Mouse (Mus musculus) thymus, adult 2 months (tissue): Measurements from ENCODE around the gene Bach2. TPM values are rescaled to one million over a fixed set of nuclear protein-coding genes. Genes with fewer than 3 reads are reported as not detected.

ENCODE experiments used
- DNase-seq: peaks from one replicate; pipeline ENCODE4 v3.0.0; 2021
- H3K27ac ChIP-seq: fragments of 200-500 bp; 2 replicates; pipeline ENCODE4 v1.5.1; 2012; ENCODE audit warnings: low read length, control low read depth; ENCODE audit not compliant: control insufficient read depth, insufficient read depth
- H3K27me3 ChIP-seq: fragments of 200-500 bp; 2 replicates; pipeline ENCODE4 v1.6.1; 2012; ENCODE audit warnings: mild to moderate bottlenecking, low read length, moderate library complexity, mixed read lengths; ENCODE audit not compliant: control insufficient read depth, insufficient read depth
- H3K36me3 ChIP-seq: fragments of 200-500 bp; 2 replicates; pipeline ENCODE4 v1.6.1; 2012; ENCODE audit warnings: mild to moderate bottlenecking, low read length, moderate library complexity; ENCODE audit not compliant: control insufficient read depth, insufficient read depth
- H3K4me1 ChIP-seq: fragments of 200-500 bp; replicated peaks from 2 replicates; pipeline ENCODE4 v1.6.1; 2012; ENCODE audit warnings: low read length; ENCODE audit not compliant: control insufficient read depth, insufficient read depth
- H3K4me3 ChIP-seq: fragments of 200-500 bp; 2 replicates; pipeline ENCODE4 v1.5.1; 2012; ENCODE audit warnings: mild to moderate bottlenecking, low read length, control low read depth, moderate library complexity; ENCODE audit not compliant: control insufficient read depth, insufficient read depth
- CTCF ChIP-seq: fragments of 200-500 bp; IDR thresholded peaks from 2 replicates; pipeline ENCODE4 v1.5.1; 2012; ENCODE audit warnings: mild to moderate bottlenecking, control low read depth, low read length, moderate library complexity, borderline replicate concordance; ENCODE audit not compliant: control insufficient read depth, poor library complexity, insufficient read depth; ENCODE audit errors: extremely low read depth
- POLR2A ChIP-seq: fragments of 200-500 bp; IDR thresholded peaks from 2 replicates; pipeline ENCODE4 v1.6.1; 2012; ENCODE audit warnings: mild to moderate bottlenecking, low read length, control low read depth, moderate library complexity; ENCODE audit not compliant: control insufficient read depth, poor library complexity, insufficient read depth; ENCODE audit errors: extremely low read depth
- WGBS: fragments of 180-500 bp; shearing (Covaris S2); methylation state at CpG from one replicate; pipeline ENCODE4 v1.1.7; 2018; 5-methylcytosine and 5-hydroxymethylcytosine counted together
- polyA plus RNA-seq: library from polyadenylated mRNA; depleted of rRNA; stranded (reverse); fragments of >200 nt; gene quantifications from 2 replicates; pipeline ENCODE4 v1.2.3, GENCODE M21; 2012

Bach2 gene
- polyA plus RNA-seq, 1 experiment: 9.4 TPM

- Histone ChIP-seq H3K27me3 (no peaks in the 10 kb centered on the region), H3K27ac (peak overlapping the region; percentile 25; the same call in 1 of the 2 replicates)
Measured at GRCm38 (mm10) chr4:32374751-32375582, 136.4 kb downstream of the Bach2 start.

DNA sequence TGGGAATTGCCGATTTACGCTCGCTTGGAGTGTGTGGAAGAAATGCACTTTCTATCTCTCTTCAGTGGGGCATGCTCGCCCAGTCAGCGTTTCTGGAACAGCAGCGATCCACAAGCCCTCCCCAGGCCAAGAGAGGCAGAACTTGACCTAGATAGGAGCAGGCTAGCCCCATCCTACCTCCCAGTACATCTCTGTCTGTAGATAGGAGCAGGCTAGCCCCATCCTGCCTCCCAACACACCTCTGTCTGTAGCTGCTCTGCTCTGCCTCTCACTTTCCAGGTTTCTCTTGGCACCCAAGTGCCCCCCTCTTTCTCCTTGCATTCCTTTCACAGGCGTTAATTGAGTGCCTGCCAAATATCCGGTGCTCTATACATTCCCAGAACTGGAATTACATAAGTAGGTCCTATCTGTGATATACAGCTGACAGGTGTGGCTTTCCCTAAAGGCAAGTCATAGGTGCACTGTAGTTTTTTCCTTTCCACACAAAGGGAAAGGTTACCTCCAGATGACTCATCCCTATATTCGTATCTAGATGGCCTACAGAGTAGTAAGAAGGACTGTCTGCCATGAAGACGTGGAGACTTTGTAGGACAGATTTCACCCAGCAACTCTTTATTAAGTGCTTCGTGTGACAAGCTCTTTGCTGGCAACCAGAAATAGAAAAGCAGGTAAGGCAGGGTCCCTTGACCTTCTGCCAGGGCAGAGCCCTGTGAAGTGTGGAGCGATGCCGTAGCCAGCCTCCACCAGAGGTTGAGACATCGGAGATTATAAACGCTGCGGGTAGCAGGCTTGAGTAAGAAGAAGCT lies 137.3 kb downstream of the Bach2 start:
- Histone ChIP-seq H3K36me3 (no peaks in the 10 kb centered on the region), H3K4me3 (no peak overlapping the region), H3K4me1 (peaks cover 5% of the 10 kb centered on the region), H3K27ac (no peak overlapping the region), H3K27me3 (no peaks in the 10 kb centered on the region)
- TF ChIP-seq POLR2A: no peak
- TF ChIP-seq CTCF: no peak
- 89% methylated on average over 16 of the region's 16 CpGs for WGBS
- no peak for DNase-seq

More at GRCm38 (mm10) chr4:32374751-32375582, 136.4 kb downstream of the Bach2 start:
- H3K36me3 ChIP-seq: no peaks in the 10 kb centered on the region
- TF ChIP-seq POLR2A: no peak
- TF ChIP-seq CTCF: no peak
- WGBS: 90% methylated on average over 10 of the region's 10 CpGs
- no peak overlapping the region for H3K4me3 ChIP-seq
- DNase-seq: no peak
- H3K4me1 ChIP-seq: peaks cover 5% of the 10 kb centered on the region

DNA sequence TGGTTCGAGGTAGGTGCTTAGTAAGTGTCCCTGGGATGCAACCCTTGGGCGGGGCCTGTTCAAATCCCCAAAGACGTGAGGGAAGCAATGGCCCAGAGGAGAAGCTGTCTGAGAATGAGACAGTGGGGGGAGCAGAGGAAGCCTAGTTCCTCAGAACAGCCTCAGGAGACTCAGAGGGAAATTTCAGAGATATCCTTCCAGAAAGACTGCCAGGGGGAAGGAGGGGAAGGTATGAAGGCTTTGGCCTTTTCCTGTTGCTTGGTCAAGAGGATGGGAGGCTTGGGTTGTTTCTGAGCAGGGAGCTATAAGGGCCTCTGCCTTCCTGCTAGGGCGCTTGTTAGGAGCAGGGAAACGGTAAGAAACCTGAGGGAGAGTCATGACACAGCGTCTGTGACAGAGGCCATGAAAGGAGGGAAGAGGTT lies 137.9 kb downstream of the Bach2 start:
- Histone ChIP-seq H3K27ac (no peak overlapping the region), H3K4me3 (no peak overlapping the region), H3K4me1 (peaks cover 6% of the 10 kb centered on the region), H3K36me3 (no peaks in the 10 kb centered on the region), H3K27me3 (no peaks in the 10 kb centered on the region)
- no peak for TF ChIP-seq CTCF
- TF ChIP-seq POLR2A: no peak
- WGBS: 81% methylated on average over 6 of the region's 6 CpGs
- DNase-seq: no peak

DNA sequence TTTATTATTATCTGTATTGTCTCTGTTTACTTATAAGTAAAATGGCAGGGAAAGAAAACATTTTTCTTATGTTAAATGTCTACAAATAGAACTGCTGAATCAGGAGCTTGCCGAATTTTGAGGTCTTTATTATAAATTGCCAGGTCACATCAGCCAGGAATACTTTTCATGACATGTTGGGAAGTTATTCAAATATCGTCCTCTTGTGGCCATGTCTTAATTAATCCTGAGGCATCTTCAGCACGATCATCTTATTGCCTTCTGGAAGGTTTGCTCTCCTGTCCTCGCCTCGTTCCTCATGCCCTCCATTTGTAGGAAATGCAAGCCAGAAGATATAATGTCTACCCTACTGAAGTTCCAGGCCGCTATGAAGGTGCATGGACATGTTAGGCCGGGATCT lies 140.5 kb downstream of the Bach2 start:
- H3K27ac ChIP-seq: no peak overlapping the region
- WGBS: 91% methylated on average over 7 of the region's 7 CpGs
- no peak overlapping the region for H3K4me3 ChIP-seq
- no peaks in the 10 kb centered on the region for H3K36me3 ChIP-seq
- TF ChIP-seq POLR2A: no peak
- no peak for TF ChIP-seq CTCF
- peaks cover 5% of the 10 kb centered on the region for H3K4me1 ChIP-seq
- DNase-seq: no peak
- H3K27me3 ChIP-seq: no peaks in the 10 kb centered on the region

DNA sequence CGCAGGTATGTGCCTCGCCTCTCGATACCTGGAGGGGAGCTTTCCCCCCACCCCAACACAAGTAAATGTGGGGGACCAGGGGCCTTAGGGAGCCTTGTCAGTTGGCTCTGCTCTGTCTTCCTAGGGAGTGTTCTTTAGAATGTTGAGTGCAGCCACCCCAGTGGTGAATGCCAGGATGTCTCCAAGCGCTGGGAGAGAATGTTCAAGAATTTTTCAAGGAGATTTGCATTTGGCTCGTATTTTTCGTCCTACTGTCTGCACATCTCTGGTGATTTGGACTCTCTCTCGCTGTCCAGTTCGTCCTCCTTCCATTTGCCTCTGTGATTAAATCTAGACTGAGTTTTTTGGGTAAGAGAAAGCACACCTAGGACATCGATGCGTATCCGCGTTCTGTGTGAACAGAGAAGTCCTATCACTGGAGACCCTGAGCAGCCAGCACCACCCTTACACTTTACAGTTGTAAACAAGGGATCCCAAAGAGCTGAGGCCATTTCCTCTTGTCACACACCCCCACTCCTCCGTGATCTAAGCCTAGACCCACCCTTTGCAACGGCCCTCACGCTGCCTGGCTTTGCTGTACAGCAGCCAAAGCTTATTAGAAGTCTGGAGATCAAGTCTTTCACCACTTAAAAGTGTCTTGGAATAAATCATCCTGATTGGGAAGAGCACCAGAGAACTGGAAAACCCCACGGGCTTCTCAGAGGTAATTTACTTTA lies 143.2 kb downstream of the Bach2 start:
- Histone ChIP-seq H3K27ac (no peak overlapping the region), H3K36me3 (no peaks in the 10 kb centered on the region), H3K27me3 (no peaks in the 10 kb centered on the region), H3K4me3 (no peak overlapping the region), H3K4me1 (peaks cover 10% of the 10 kb centered on the region)
- WGBS: 89% methylated on average over 16 of the region's 16 CpGs
- DNase-seq: no peak
- no peak for TF ChIP-seq POLR2A
- TF ChIP-seq CTCF: no peak

DNA sequence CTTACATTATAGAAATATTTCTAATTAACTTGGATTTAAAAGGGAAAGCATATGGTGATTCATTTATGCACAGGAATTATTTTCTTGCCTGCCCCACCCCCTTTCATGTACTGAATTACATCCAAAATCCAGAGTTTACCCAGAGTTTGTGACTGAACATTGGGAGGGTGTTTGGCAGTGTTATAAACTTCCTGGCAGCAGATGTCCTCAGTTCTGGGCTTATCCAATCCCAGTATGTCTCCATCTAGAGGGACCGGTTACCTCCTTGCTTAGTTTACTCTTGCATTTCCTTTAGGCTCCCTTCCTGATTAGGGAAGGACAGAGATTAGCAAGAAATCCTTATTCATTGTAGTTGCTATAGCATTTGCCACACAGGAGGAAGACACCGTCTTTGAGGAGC lies 146.5 kb downstream of the Bach2 start:
- DNase-seq: no peak
- Histone ChIP-seq H3K27ac (no peak overlapping the region), H3K27me3 (no peaks in the 10 kb centered on the region), H3K4me3 (no peak overlapping the region), H3K36me3 (no peaks in the 10 kb centered on the region), H3K4me1 (peaks cover 31% of the 10 kb centered on the region)
- TF ChIP-seq POLR2A (no peak), CTCF (no peak)
- WGBS: 96% methylated on average over 2 of the region's 2 CpGs
